Mouse (Mus musculus) E14TG2a.4 (cell line): ENCODE results near the gene Trpm3.
A peak's percentile ranks its signal among the peaks of the same experiment; 100 is the strongest.

Experiments
- CTCF ChIP-seq: conservative IDR thresholded peaks from 2 replicates; pipeline ENCODE4 v1.5.1; 2014; ENCODE audit warnings: low read length
- NANOG ChIP-seq: IDR thresholded peaks from 2 replicates; pipeline ENCODE4 v1.6.1; 2014; ENCODE audit warnings: borderline replicate concordance, low read length, mixed read lengths
- POU5F1 ChIP-seq: IDR thresholded peaks from 2 replicates; pipeline ENCODE4 v1.6.1; 2014; ENCODE audit warnings: low read length, borderline replicate concordance

GRCm38 (mm10) chr19:22337468-22337867 is 198.6 kb downstream of the Trpm3 start:
- TF ChIP-seq CTCF: peak; percentile 84
- TF ChIP-seq NANOG: no peak
- no peak for TF ChIP-seq POU5F1
